Mouse (Mus musculus) embryonic facial prominence, embryonic 10.5 days (tissue): ENCODE measurements around the gene Gm45808. TPM values are rescaled to one million over a fixed set of nuclear protein-coding genes. Genes with fewer than 3 reads are reported as not detected.
"Not testable (repeated sequence)": the region's sequence is repeated elsewhere in the genome, so short reads cannot be mapped to it uniquely, and the experiment has no call there.

Experiments
- DNase-seq: peaks from one replicate; pipeline ENCODE4 v3.0.0-alpha.2; 2017; ENCODE audit warnings: low spot score
- H3K27ac ChIP-seq: fragments of 300-500 bp; sonication (generic); replicated peaks from 2 replicates; pipeline ENCODE4 v1.5.1; 2016; ENCODE audit warnings: mild to moderate bottlenecking
- H3K27me3 ChIP-seq: fragments of 300-500 bp; sonication (generic); replicated peaks from 2 replicates; pipeline ENCODE4 v1.6.1; 2016; ENCODE audit warnings: low read depth, mild to moderate bottlenecking; ENCODE audit not compliant: poor library complexity, severe bottlenecking
- H3K36me3 ChIP-seq: fragments of 300-500 bp; sonication (generic); replicated peaks from 2 replicates; pipeline ENCODE4 v1.6.1; 2016; ENCODE audit warnings: mild to moderate bottlenecking, moderate library complexity
- H3K4me1 ChIP-seq: fragments of 300-500 bp; sonication (generic); 2 replicates; pipeline ENCODE4 v1.6.1; 2016
- H3K4me3 ChIP-seq: fragments of 300-500 bp; sonication (generic); 2 replicates; pipeline ENCODE4 v1.5.1; 2016; ENCODE audit warnings: mild to moderate bottlenecking, moderate library complexity
- H3K9me3 ChIP-seq: fragments of 300-500 bp; sonication (generic); 2 replicates; pipeline ENCODE4 v1.6.1; 2016; ENCODE audit warnings: mild to moderate bottlenecking
- WGBS: fragments of 180-500 bp; shearing (Covaris S2); methylation state at CpG from one replicate; pipeline ENCODE4 v1.1.7; 2016; 5-methylcytosine and 5-hydroxymethylcytosine counted together
- polyA plus RNA-seq: library from polyadenylated mRNA; unstranded; fragments of >200 nt; fragmentation: Nextera tagmentation; extraction: Ambion mirVana; gene quantifications from 2 replicates; pipeline ENCODE4 v1.2.1, GENCODE M21; 2016

Gene Gm45808
- not detected in 2 replicates for polyA plus RNA-seq

- peaks cover 8% of the 10 kb centered on the region for H3K36me3 ChIP-seq
- DNase-seq = no peak
- H3K27me3 ChIP-seq = no peaks in the 10 kb centered on the region
- H3K27ac ChIP-seq = no peak within 1 kb of the TSS
- no peak within 1 kb of the TSS; the same call in 1 of the 2 replicates for H3K4me3 ChIP-seq
- H3K4me1 ChIP-seq = peaks cover 44% of the 10 kb centered on the region
- H3K9me3 ChIP-seq = no peaks in the 10 kb centered on the region
- WGBS = 85% methylated on average over 12 of the region's 12 CpGs
Observed at GRCm38 (mm10) chr7:45486761-45487415, at the start of gene Gm45808. TSS of gene Gm45808 (minus strand) at chr7:45486811.

- Histone ChIP-seq H3K9me3 (no peaks in the 10 kb centered on the region), H3K27me3 (no peaks in the 10 kb centered on the region; the same call in 1 of the 2 replicates), H3K4me3 (no peak overlapping the region), H3K27ac (no peak overlapping the region), H3K4me1 (peaks cover 17% of the 10 kb centered on the region), H3K36me3 (no peaks in the 10 kb centered on the region)
- WGBS = 75% methylated on average over 1 of the region's 1 CpGs
- DNase-seq = no peak
Observed at GRCm38 (mm10) chr7:45535676-45536075, 49.1 kb upstream of the Gm45808 start.

GRCm38 (mm10) chr7:45530643-45531042 lies 44.0 kb upstream of the Gm45808 start:
- H3K36me3 ChIP-seq = no peaks in the 10 kb centered on the region
- peaks cover 20% of the 10 kb centered on the region for H3K4me1 ChIP-seq
- H3K9me3 ChIP-seq = no peaks in the 10 kb centered on the region
- H3K4me3 ChIP-seq = 0 out of 2 replicates have a peak overlapping the region, but pooled peaks have one; percentile 23
- 78% methylated on average over 2 of the region's 2 CpGs for WGBS
- DNase-seq = no peak
- no peaks in the 10 kb centered on the region for H3K27me3 ChIP-seq
- H3K27ac ChIP-seq = peak overlapping the region; percentile 57; the same call in 1 of the 2 replicates

- H3K27me3 ChIP-seq = no peaks in the 10 kb centered on the region
- no peaks in the 10 kb centered on the region for H3K9me3 ChIP-seq
- H3K4me3 ChIP-seq = no peak overlapping the region; the same call in 1 of the 2 replicates
- peaks cover 32% of the 10 kb centered on the region for H3K4me1 ChIP-seq
- H3K27ac ChIP-seq = peak overlapping the region; percentile 71
- 18% methylated on average over 6 of the region's 6 CpGs for WGBS
- DNase-seq = no peak
- H3K36me3 ChIP-seq = peaks cover 4% of the 10 kb centered on the region
Observed at GRCm38 (mm10) chr7:45529461-45529860, 42.9 kb upstream of the Gm45808 start.

- Histone ChIP-seq H3K4me1 (peaks cover 48% of the 10 kb centered on the region), H3K36me3 (peaks cover 22% of the 10 kb centered on the region)
- H3K9me3 ChIP-seq, H3K27me3 ChIP-seq, H3K27ac ChIP-seq, H3K4me3 ChIP-seq, DNase-seq: not testable (repeated sequence)
- WGBS = 88% methylated on average over 6 of the region's 6 CpGs
Observed at GRCm38 (mm10) chr7:45527169-45527568, 40.6 kb upstream of the Gm45808 start.

GRCm38 (mm10) chr7:45526474-45527120 lies 40.0 kb upstream of the Gm45808 start:
- no peaks in the 10 kb centered on the region for H3K27me3 ChIP-seq
- H3K4me1 ChIP-seq = peaks cover 53% of the 10 kb centered on the region
- no peak for DNase-seq
- peaks cover 22% of the 10 kb centered on the region for H3K36me3 ChIP-seq
- no peaks in the 10 kb centered on the region for H3K9me3 ChIP-seq
- peak overlapping the region; percentile 96 for H3K4me3 ChIP-seq
- peak overlapping the region; percentile 95 for H3K27ac ChIP-seq
- WGBS = 24% methylated on average over 7 of the region's 7 CpGs

- peak; percentile 95 for DNase-seq
- peaks cover 53% of the 10 kb centered on the region for H3K4me1 ChIP-seq
Observed at GRCm38 (mm10) chr7:45525809-45526473, 39.3 kb upstream of the Gm45808 start, which contains the start of the genes Ppp1r15a and Plekha4. TSS of gene Ppp1r15a (minus strand) at chr7:45526268. TSS of gene Plekha4 (plus strand) at chr7:45526330.

GRCm38 (mm10) chr7:45524841-45525621 lies 38.4 kb upstream of the Gm45808 start:
- Histone ChIP-seq H3K36me3 (peaks cover 22% of the 10 kb centered on the region), H3K4me3 (peak overlapping the region; percentile 96), H3K4me1 (peaks cover 46% of the 10 kb centered on the region), H3K27ac (peak overlapping the region; percentile 95), H3K27me3 (no peaks in the 10 kb centered on the region), H3K9me3 (no peaks in the 10 kb centered on the region)
- WGBS = 32% methylated on average over 12 of the region's 12 CpGs
- DNase-seq = no peak

More at GRCm38 (mm10) chr7:45525809-45526473, 39.3 kb upstream of the Gm45808 start, which contains the start of the genes Ppp1r15a and Plekha4:
- peak within 1 kb of the TSS; percentile 96 for H3K4me3 ChIP-seq
- H3K36me3 ChIP-seq = peaks cover 22% of the 10 kb centered on the region
- WGBS = under 1% methylated on average over 54 of the region's 54 CpGs
- no peaks in the 10 kb centered on the region for H3K9me3 ChIP-seq
- peak within 1 kb of the TSS; percentile 95 for H3K27ac ChIP-seq
- no peaks in the 10 kb centered on the region for H3K27me3 ChIP-seq

- Histone ChIP-seq H3K27ac (no peak overlapping the region), H3K4me3 (peak overlapping the region; percentile 35), H3K27me3 (no peaks in the 10 kb centered on the region), H3K9me3 (no peaks in the 10 kb centered on the region), H3K4me1 (peaks cover 33% of the 10 kb centered on the region), H3K36me3 (peaks cover 22% of the 10 kb centered on the region)
- DNase-seq = no peak
- 86% methylated on average over 13 of the region's 13 CpGs for WGBS
Observed at GRCm38 (mm10) chr7:45523678-45524170, 37.1 kb upstream of the Gm45808 start.

- 70% methylated on average over 18 of the region's 18 CpGs for WGBS
- no peak overlapping the region for H3K27ac ChIP-seq
Observed at GRCm38 (mm10) chr7:45522957-45523676, 36.5 kb upstream of the Gm45808 start.

GRCm38 (mm10) chr7:45522194-45522752 lies 35.7 kb upstream of the Gm45808 start:
- DNase-seq = no peak
- Histone ChIP-seq H3K4me3 (peak overlapping the region; percentile 67), H3K36me3 (peaks cover 22% of the 10 kb centered on the region), H3K27ac (peak overlapping the region; percentile 92), H3K4me1 (peaks cover 33% of the 10 kb centered on the region), H3K9me3 (no peaks in the 10 kb centered on the region), H3K27me3 (no peaks in the 10 kb centered on the region)
- WGBS = 56% methylated on average over 16 of the region's 16 CpGs

More at GRCm38 (mm10) chr7:45522957-45523676, 36.5 kb upstream of the Gm45808 start:
- Histone ChIP-seq H3K4me1 (peaks cover 33% of the 10 kb centered on the region), H3K36me3 (peaks cover 22% of the 10 kb centered on the region), H3K27me3 (no peaks in the 10 kb centered on the region), H3K4me3 (peak overlapping the region; percentile 35; the same call in 1 of the 2 replicates), H3K9me3 (no peaks in the 10 kb centered on the region)
- no peak for DNase-seq
